13 mouse cellular contexts compared by ENCODE assay signal in genomic region chr13:21396048-21396447, GRCm38 (mm10). TPM values are rescaled to one million over a fixed set of nuclear protein-coding genes. Genes with fewer than 3 reads are reported as not detected.
DNase-seq lines count a peak whose midpoint lies in the region; ATAC-seq lines count a peak whose summit lies in the region.
"Not testable (repeated sequence)": the region's sequence is repeated elsewhere in the genome, so short reads cannot be mapped to it uniquely, and the experiment has no call there.
"Had no signal": no experiment of that assay in that cellular context is flagged by ENCODE, and none has a peak within 500 bp of the region (broad histone marks: within the 10 kb centered on the region; RNA-seq: fewer than 3 reads in every experiment).

No protein-coding gene starts in this region.

- not testable (repeated sequence) for H3K4me1 ChIP-seq in forebrain, embryonic 14.5 days (ENCODE audit: control insufficient read depth, insufficient read depth, low read length); heart, embryonic 12.5 days (replicated peaks)

- not testable (repeated sequence) for H3K9ac ChIP-seq in forebrain, embryonic 14.5 days (ENCODE audit: low read length); heart, embryonic 12.5 days

- H3K36me3 ChIP-seq in forebrain, embryonic 14.5 days (ENCODE audit: control insufficient read depth, insufficient read depth, low read length), result peaks cover 58% of the 10 kb centered on the region
- H3K36me3 ChIP-seq in heart, embryonic 12.5 days, result peaks cover 74% of the 10 kb centered on the region

- H3K27me3 ChIP-seq in forebrain, embryonic 14.5 days (replicated peaks; ENCODE audit: control insufficient read depth, insufficient read depth, low read length); heart, embryonic 12.5 days (replicated peaks): not testable (repeated sequence)

- peak; percentile 57; the same call in 1 of the 2 replicates for ATAC-seq in forebrain, embryonic 14.5 days
- ATAC-seq in heart, embryonic 12.5 days (ENCODE audit: insufficient number of reproducible peaks, low FRiP score), result peak; percentile 45; the same call in 1 of the 2 replicates

- H3K4me2 ChIP-seq in forebrain, embryonic 14.5 days (ENCODE audit: low read length); heart, embryonic 12.5 days: not testable (repeated sequence)

- not testable (repeated sequence) for H3K27ac ChIP-seq in forebrain, embryonic 14.5 days (ENCODE audit: low read depth, low read length); heart, embryonic 12.5 days (ENCODE audit: poor library complexity, severe bottlenecking)

- H3K9me3 ChIP-seq in forebrain, embryonic 14.5 days (replicated peaks; ENCODE audit: control insufficient read depth, low read length); heart, embryonic 12.5 days (replicated peaks): not testable (repeated sequence)

- not testable (repeated sequence) for H3K4me3 ChIP-seq in forebrain, embryonic 14.5 days (ENCODE audit: low read depth, low read length); heart, embryonic 12.5 days

- 99% methylated on average over 7 of the region's 18 CpGs for WGBS in forebrain, embryonic 14.5 days
- 91% methylated on average over 14 of the region's 18 CpGs for WGBS in heart, embryonic 12.5 days

- peak; percentile 42 for DNase-seq in 3134 (ENCODE audit: extremely low read depth, insufficient read length, low spot score)
- DNase-seq in cerebellum, adult 18-20 months, result peak; percentile 28 to 39
- not testable (repeated sequence) for DNase-seq in forebrain, embryonic 14.5 days (ENCODE audit: low spot score)
- DNase-seq in kidney, adult 11 months, result peak; percentile 14
- DNase-seq in layer of hippocampus, postnatal 10 days (ENCODE audit: low spot score in 2 of 2), result peak; percentile 18 to 25
- peak; percentile 32 for DNase-seq in lung, postnatal 14 days
- DNase-seq in ovary, postnatal 14 days (ENCODE audit: low spot score), result peak; percentile 20

RNA-seq across cellular contexts. Expression of gene Zkscan3, which starts 6.5 kb away (rescaled TPM):
- polyA plus RNA-seq in forebrain, embryonic 14.5 days (2014; fragmentation: Nextera tagmentation; extraction: Ambion mirVana), result 78.3 and 80.5 TPM in 2 replicates
- 71.2 and 72.6 TPM in 2 replicates for polyA plus RNA-seq in heart, embryonic 12.5 days (2016; fragmentation: Nextera tagmentation; extraction: Ambion mirVana)
- 10 to 100 TPM; 41.7 to 42.0 TPM for total RNA-seq in layer of hippocampus, postnatal 10 days (2021)

RNA-seq across cellular contexts. Expression of gene Zscan12, which starts 33.4 kb away (rescaled TPM):
- 14.7 and 15.0 TPM in 2 replicates for polyA plus RNA-seq in forebrain, embryonic 14.5 days (2014; fragmentation: Nextera tagmentation; extraction: Ambion mirVana)
- polyA plus RNA-seq in heart, embryonic 12.5 days (2016; fragmentation: Nextera tagmentation; extraction: Ambion mirVana), result 8.8 and 9.9 TPM in 2 replicates
- total RNA-seq in layer of hippocampus, postnatal 10 days (2021), result 10 to 100 TPM in 1 of 2 experiments, 1 to 10 TPM in 1; 9.9 to 10.2 TPM

RNA-seq across cellular contexts. Expression of gene Pgbd1, which starts 44.8 kb away (rescaled TPM):
- 3.5 and 3.7 TPM in 2 replicates for polyA plus RNA-seq in forebrain, embryonic 14.5 days (2014; fragmentation: Nextera tagmentation; extraction: Ambion mirVana)
- polyA plus RNA-seq in heart, embryonic 12.5 days (2016; fragmentation: Nextera tagmentation; extraction: Ambion mirVana), result 2.2 and 3.1 TPM in 2 replicates
- 1 to 10 TPM; 1.4 to 1.7 TPM for total RNA-seq in layer of hippocampus, postnatal 10 days (2021)

RNA-seq across cellular contexts. Expression of gene Olfr1367, which starts 49.3 kb away (rescaled TPM):
- not detected in 2 replicates for polyA plus RNA-seq in forebrain, embryonic 14.5 days (2014; fragmentation: Nextera tagmentation; extraction: Ambion mirVana)
- not detected in 2 replicates for polyA plus RNA-seq in heart, embryonic 12.5 days (2016; fragmentation: Nextera tagmentation; extraction: Ambion mirVana)
- not detected for total RNA-seq in layer of hippocampus, postnatal 10 days (2021)
- total RNA-seq: adrenal gland, postnatal 4 days; heart, postnatal 25 days; layer of hippocampus, postnatal 14 days; MEL had no signal
- polyA plus RNA-seq: liver, embryonic 11.5 days had no signal

RNA-seq across cellular contexts. Expression of gene Zscan26, which starts 57.5 kb away (rescaled TPM):
- 10.4 TPM in 2 replicates for polyA plus RNA-seq in forebrain, embryonic 14.5 days (2014; fragmentation: Nextera tagmentation; extraction: Ambion mirVana)
- polyA plus RNA-seq in heart, embryonic 12.5 days (2016; fragmentation: Nextera tagmentation; extraction: Ambion mirVana), result 26.8 and 28.1 TPM in 2 replicates
- total RNA-seq in layer of hippocampus, postnatal 10 days (2021), result 10 to 100 TPM; 26.9 to 29.4 TPM
